Mouse (Mus musculus) gonadal fat pad, adult 2 months (tissue): ENCODE measurements around the gene Abi3bp. TPM values are rescaled to one million over a fixed set of nuclear protein-coding genes. Genes with fewer than 3 reads are reported as not detected.

Source experiments
- DNase-seq: peaks from one replicate; pipeline ENCODE4 v3.0.0-alpha.2; 2012; ENCODE audit warnings: low read depth
- polyA plus RNA-seq: library from polyadenylated mRNA; depleted of rRNA; stranded (reverse); fragments of >200 nt; gene quantifications from 2 replicates; pipeline ENCODE4 v1.2.3, GENCODE M21; 2012; rRNA removed

Abi3bp gene
- polyA plus RNA-seq, 1 experiment, result 7.1 TPM

DNA sequence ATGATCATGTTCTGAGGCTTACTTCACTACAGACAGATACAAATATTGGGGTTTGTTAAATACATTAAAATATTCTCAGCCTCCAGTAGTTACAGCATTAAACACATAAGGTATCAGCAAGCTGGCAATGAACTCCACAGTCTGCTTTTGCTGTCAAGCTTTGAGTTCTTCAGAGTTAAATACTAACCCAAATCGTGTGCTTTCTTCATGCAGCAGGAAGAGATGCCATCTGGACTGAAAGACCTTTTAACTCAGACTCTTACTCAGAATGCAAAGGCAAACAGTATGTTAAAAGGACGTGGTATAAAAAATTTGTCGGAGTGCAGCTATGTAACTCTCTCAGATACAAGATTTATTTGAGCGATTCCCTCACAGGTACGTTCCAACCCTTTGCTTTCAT, 209.1 kb downstream of the Abi3bp start:
- DNase-seq, result no peak

DNA sequence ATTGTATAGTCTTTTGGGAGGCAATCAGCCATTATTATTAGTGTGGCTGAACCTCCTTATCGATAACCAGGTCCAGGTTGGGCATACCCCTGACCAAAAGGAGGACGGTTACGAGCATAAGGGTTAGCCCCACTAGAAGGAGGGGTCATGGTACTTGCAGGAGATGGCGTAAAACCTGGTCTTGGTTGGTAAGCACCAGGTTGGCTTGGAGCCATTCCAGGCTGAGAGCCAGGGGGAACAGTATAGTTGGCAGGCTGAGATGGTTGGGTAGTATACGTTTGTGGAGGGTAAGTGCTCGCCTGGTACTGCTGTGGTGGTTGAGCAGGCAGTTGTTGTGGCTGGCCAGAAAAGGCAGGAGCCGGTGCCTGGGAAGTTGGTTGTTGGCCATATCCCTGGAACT, 213.0 kb downstream of the Abi3bp start:
- DNase-seq, result no peak

DNA sequence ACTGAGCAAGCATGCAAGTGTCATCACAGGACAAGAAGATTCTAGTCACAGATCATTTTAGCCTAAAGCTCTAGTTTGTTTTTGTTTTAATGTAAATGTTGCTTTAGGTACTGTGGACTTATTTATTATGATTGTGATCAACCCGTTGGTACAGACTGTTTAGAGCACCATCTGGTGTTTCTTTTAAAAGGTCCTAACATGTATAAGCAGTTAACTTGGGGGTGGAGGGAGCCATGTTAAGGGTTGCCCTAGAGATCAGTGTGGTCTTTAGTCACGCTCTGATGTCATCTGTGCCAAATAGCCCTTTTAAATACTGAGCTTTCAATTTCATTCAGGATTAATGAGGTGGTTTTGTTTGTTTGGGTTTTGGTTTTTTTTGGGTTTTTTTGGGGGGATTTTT, 218.8 kb downstream of the Abi3bp start:
- DNase-seq, result no peak

- no peak for DNase-seq
Measured at GRCm38 (mm10) chr16:56700898-56701297, 223.2 kb downstream of the Abi3bp start.

DNA sequence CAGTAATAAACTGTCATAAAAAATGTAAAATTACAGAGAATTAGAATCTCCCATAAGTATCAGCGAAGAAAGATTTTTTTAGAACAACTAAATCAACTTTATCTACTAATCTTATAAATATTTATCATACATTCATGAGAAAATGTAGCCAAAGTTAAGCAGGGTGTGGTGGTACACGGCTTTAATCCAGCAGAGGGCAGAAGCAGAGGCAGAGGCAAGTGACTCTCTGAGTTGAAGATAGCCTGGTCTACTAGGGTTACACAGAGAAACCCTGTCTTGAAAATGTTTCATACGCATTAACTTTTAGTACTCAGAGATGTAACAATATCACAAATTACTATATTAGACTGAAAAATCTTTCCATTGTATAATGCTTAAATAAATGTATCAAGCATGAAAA, 228.1 kb downstream of the Abi3bp start:
- no peak for DNase-seq

DNA sequence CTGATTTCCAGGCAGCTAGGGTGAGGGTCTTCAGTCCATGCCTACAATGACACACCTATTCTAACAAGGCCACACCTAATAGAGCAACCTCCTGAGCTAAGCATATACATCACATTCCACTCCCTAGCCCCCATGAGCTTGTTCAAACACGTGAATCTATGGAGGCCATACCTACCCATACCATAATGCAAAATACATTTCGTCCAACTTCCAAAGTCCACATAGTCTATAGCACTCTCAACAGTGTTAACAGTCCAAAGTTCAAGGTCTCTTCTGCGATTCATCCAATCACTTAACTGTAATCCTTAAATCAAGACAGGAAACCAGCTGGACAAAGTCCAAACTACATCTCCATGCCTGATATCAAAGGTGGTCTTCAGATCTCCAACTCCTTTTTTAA, 232.4 kb downstream of the Abi3bp start:
- DNase-seq, result no peak

DNA sequence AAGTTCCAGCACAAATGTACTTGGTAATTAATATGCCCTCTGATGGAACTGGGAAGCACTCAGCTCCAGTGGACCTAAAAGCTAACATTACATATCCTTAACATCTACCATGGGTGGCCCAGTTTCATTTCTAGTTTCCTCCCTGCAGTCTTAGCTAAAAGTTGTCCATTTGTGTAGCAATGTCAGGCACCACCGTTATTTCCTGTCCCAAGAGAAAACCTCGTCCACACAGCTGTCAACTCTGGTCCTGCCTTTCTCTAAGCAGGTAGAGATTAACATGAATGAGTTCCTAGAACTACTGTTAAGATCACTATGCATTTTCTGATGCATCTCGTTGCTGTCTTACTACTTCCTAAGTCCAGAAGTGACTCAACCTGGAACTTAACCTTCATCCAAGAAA, 237.9 kb downstream of the Abi3bp start:
- no peak for DNase-seq

GRCm38 (mm10) chr16:56716557-56717179, 239.0 kb downstream of the Abi3bp start:
- DNase-seq, result no peak

- DNase-seq, result peak; percentile 84
Measured at GRCm38 (mm10) chr16:56717224-56718200, 239.8 kb downstream of the Abi3bp start, which contains the start of gene Tfg. Gene Tfg (minus strand): TSS chr16:56717450.

GRCm38 (mm10) chr16:56719031-56719430, 241.4 kb downstream of the Abi3bp start:
- no peak for DNase-seq

- no peak for DNase-seq
Measured at GRCm38 (mm10) chr16:56722357-56722756, 244.7 kb downstream of the Abi3bp start.

- no peak for DNase-seq
Measured at GRCm38 (mm10) chr16:56724927-56725326, 247.2 kb downstream of the Abi3bp start.

DNA sequence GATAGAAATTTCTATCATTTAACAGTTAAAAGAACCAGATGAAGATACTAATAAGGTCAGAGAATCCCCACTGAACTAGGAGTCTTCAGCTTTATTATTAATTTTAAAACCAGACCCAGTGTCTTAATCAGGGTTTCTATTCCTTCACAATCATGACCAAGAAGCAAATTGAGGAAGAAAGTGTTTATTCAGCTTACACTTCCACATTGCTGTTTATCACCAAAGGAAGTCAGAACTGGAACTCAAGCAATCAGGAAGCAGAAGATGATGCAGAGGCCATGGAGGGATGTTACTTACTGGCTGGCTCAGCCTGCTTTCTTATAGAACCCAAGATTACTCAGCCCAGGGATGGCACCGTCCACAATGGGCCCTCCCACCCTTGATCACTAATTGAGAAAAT, 251.4 kb downstream of the Abi3bp start:
- DNase-seq, result no peak

Other genes starting within 250 kb of the Abi3bp start
- gene Tfg, start 239.6 kb downstream of the Abi3bp start, polyA plus RNA-seq, result 82.9 and 135 TPM in 2 replicates